Mouse (Mus musculus) kidney, postnatal 0 days (tissue): ENCODE measurements around the gene Exoc2. TPM values are rescaled to one million over a fixed set of nuclear protein-coding genes. Genes with fewer than 3 reads are reported as not detected.

Experiments used
- ATAC-seq: fragments of 200-750 bp; cut with Nextera tagmentation; replicated peaks from 2 replicates; pipeline ENCODE4 v1.8.0; 2017; ENCODE audit warnings: low read depth, moderate number of reproducible peaks, moderate TSS enrichment, moderate library complexity; ENCODE audit not compliant: low FRiP score
- DNase-seq: peaks from one replicate; pipeline ENCODE4 v3.0.0-alpha.2; 2016; ENCODE audit warnings: low spot score
- H3K27ac ChIP-seq: fragments of 300-500 bp; sonication (generic); 2 replicates; pipeline ENCODE4 v1.5.1; 2014; ENCODE audit warnings: mild to moderate bottlenecking
- H3K27me3 ChIP-seq: fragments of 300-500 bp; sonication (generic); 2 replicates; pipeline ENCODE4 v1.6.1; 2014; ENCODE audit warnings: low read length, mixed read lengths; ENCODE audit not compliant: insufficient read depth
- H3K36me3 ChIP-seq: fragments of 300-500 bp; sonication (generic); 2 replicates; pipeline ENCODE4 v1.6.1; 2014; ENCODE audit warnings: low read length, mixed read lengths; ENCODE audit not compliant: insufficient read depth
- H3K4me1 ChIP-seq: fragments of 300-500 bp; sonication (generic); replicated peaks from 2 replicates; pipeline ENCODE4 v1.6.1; 2014; ENCODE audit warnings: antibody characterized with exemption, low read length, mixed read lengths; ENCODE audit not compliant: insufficient read depth
- H3K4me2 ChIP-seq: fragments of 300-500 bp; sonication (generic); 2 replicates; pipeline ENCODE4 v1.6.1; 2014; ENCODE audit warnings: mild to moderate bottlenecking, low read length, moderate library complexity, mixed read lengths
- H3K4me3 ChIP-seq: fragments of 300-500 bp; sonication (generic); replicated peaks from 2 replicates; pipeline ENCODE4 v1.5.1; 2014; ENCODE audit warnings: low read depth, low read length
- H3K9ac ChIP-seq: fragments of 300-500 bp; sonication (generic); 2 replicates; pipeline ENCODE4 v1.6.1; 2014; ENCODE audit warnings: low read depth, low read length
- H3K9me3 ChIP-seq: fragments of 300-500 bp; sonication (generic); replicated peaks from 2 replicates; pipeline ENCODE4 v1.6.1; 2016; ENCODE audit warnings: low read length, inconsistent platforms, mixed read lengths
- CTCF ChIP-seq: IDR thresholded peaks from 2 replicates; pipeline ENCODE4 v1.5.1; 2016; ENCODE audit warnings: antibody characterized with exemption, low read depth, mild to moderate bottlenecking, moderate library complexity
- WGBS: fragments of 180-500 bp; shearing (Covaris S2); extraction: QIAGEN DNeasy Blood & Tissue Kit; methylation state at CpG from one replicate; pipeline ENCODE4 v1.1.7; 2014; 5-methylcytosine and 5-hydroxymethylcytosine counted together
- polyA plus RNA-seq: library from polyadenylated mRNA; unstranded; fragments of >200 nt; fragmentation: Nextera tagmentation; extraction: Ambion mirVana; gene quantifications from 2 replicates; pipeline ENCODE4 v1.2.1, GENCODE M21; 2015

The Exoc2 gene
- polyA plus RNA-seq, 1 experiment from 2014 or later, result 22.1 TPM

GRCm38 (mm10) chr13:30792741-30793140 is 181.2 kb downstream of the Exoc2 start:
- 76% methylated on average over 3 of the region's 3 CpGs for WGBS
- Histone ChIP-seq H3K4me3 (no peak overlapping the region), H3K9me3 (no peaks in the 10 kb centered on the region), H3K27ac (no peak overlapping the region), H3K4me1 (no peaks in the 10 kb centered on the region), H3K4me2 (no peak overlapping the region), H3K36me3 (no peaks in the 10 kb centered on the region), H3K9ac (no peak overlapping the region), H3K27me3 (no peaks in the 10 kb centered on the region)
- ATAC-seq, result no peak
- TF ChIP-seq CTCF, result no peak
- no peak for DNase-seq

- DNase-seq, result no peak
- 74% methylated on average over 9 of the region's 9 CpGs for WGBS
These were observed 181.6 kb downstream of the Exoc2 start for GRCm38 (mm10) chr13:30792308-30792707.

GRCm38 (mm10) chr13:30790016-30790415 is 183.9 kb downstream of the Exoc2 start:
- WGBS, result 58% methylated on average over 5 of the region's 5 CpGs
- H3K4me3 ChIP-seq, result no peak overlapping the region
- no peak for ATAC-seq
- no peaks in the 10 kb centered on the region for H3K4me1 ChIP-seq
- no peak overlapping the region for H3K27ac ChIP-seq
- no peaks in the 10 kb centered on the region for H3K9me3 ChIP-seq
- no peak for TF ChIP-seq CTCF
- no peaks in the 10 kb centered on the region for H3K27me3 ChIP-seq
- H3K4me2 ChIP-seq, result no peak overlapping the region
- H3K9ac ChIP-seq, result no peak overlapping the region
- no peaks in the 10 kb centered on the region for H3K36me3 ChIP-seq
- DNase-seq, result no peak

More at GRCm38 (mm10) chr13:30792308-30792707, 181.6 kb downstream of the Exoc2 start:
- H3K27ac ChIP-seq, result no peak overlapping the region
- H3K9ac ChIP-seq, result no peak overlapping the region
- no peaks in the 10 kb centered on the region for H3K9me3 ChIP-seq
- H3K4me2 ChIP-seq, result no peak overlapping the region
- H3K27me3 ChIP-seq, result no peaks in the 10 kb centered on the region
- TF ChIP-seq CTCF, result no peak
- no peaks in the 10 kb centered on the region for H3K36me3 ChIP-seq
- no peak for ATAC-seq
- no peak overlapping the region for H3K4me3 ChIP-seq
- H3K4me1 ChIP-seq, result no peaks in the 10 kb centered on the region

- Histone ChIP-seq H3K27ac (no peak overlapping the region), H3K9ac (no peak overlapping the region), H3K4me2 (no peak overlapping the region), H3K27me3 (no peaks in the 10 kb centered on the region), H3K9me3 (no peaks in the 10 kb centered on the region), H3K36me3 (no peaks in the 10 kb centered on the region), H3K4me1 (no peaks in the 10 kb centered on the region), H3K4me3 (no peak overlapping the region)
- WGBS, result 77% methylated on average over 3 of the region's 3 CpGs
- TF ChIP-seq CTCF, result no peak
- no peak for ATAC-seq
- no peak for DNase-seq
These were observed 185.5 kb downstream of the Exoc2 start for GRCm38 (mm10) chr13:30788421-30788820.

GRCm38 (mm10) chr13:30787960-30788359 is 185.9 kb downstream of the Exoc2 start:
- Histone ChIP-seq H3K36me3 (no peaks in the 10 kb centered on the region), H3K9ac (no peak overlapping the region), H3K27ac (no peak overlapping the region), H3K27me3 (no peaks in the 10 kb centered on the region), H3K4me1 (no peaks in the 10 kb centered on the region), H3K4me2 (no peak overlapping the region), H3K4me3 (no peak overlapping the region), H3K9me3 (no peaks in the 10 kb centered on the region)
- TF ChIP-seq CTCF, result no peak
- WGBS, result 83% methylated on average over 4 of the region's 4 CpGs
- no peak for ATAC-seq
- DNase-seq, result no peak

- H3K27ac ChIP-seq, result no peak overlapping the region
- no peak overlapping the region for H3K4me2 ChIP-seq
- H3K4me1 ChIP-seq, result no peaks in the 10 kb centered on the region
- no peaks in the 10 kb centered on the region for H3K27me3 ChIP-seq
- DNase-seq, result no peak
- no peak overlapping the region for H3K4me3 ChIP-seq
- no peak overlapping the region for H3K9ac ChIP-seq
- no peak; the same call in 1 of the 2 replicates for ATAC-seq
- no peaks in the 10 kb centered on the region for H3K9me3 ChIP-seq
- TF ChIP-seq CTCF, result no peak
- no peaks in the 10 kb centered on the region for H3K36me3 ChIP-seq
- WGBS, result 91% methylated on average over 2 of the region's 2 CpGs
These were observed 186.3 kb downstream of the Exoc2 start for GRCm38 (mm10) chr13:30787556-30787955.

GRCm38 (mm10) chr13:30787036-30787320 is 186.9 kb downstream of the Exoc2 start:
- Histone ChIP-seq H3K4me3 (no peak overlapping the region), H3K4me1 (no peaks in the 10 kb centered on the region), H3K36me3 (no peaks in the 10 kb centered on the region), H3K27me3 (no peaks in the 10 kb centered on the region), H3K27ac (no peak overlapping the region), H3K4me2 (no peak overlapping the region), H3K9ac (no peak overlapping the region), H3K9me3 (no peaks in the 10 kb centered on the region)
- DNase-seq, result no peak
- ATAC-seq, result no peak
- 50% methylated on average over 2 of the region's 2 CpGs for WGBS
- no peak for TF ChIP-seq CTCF
